ENCODE assay signal across 10 mouse cellular contexts in the genomic region with DNA sequence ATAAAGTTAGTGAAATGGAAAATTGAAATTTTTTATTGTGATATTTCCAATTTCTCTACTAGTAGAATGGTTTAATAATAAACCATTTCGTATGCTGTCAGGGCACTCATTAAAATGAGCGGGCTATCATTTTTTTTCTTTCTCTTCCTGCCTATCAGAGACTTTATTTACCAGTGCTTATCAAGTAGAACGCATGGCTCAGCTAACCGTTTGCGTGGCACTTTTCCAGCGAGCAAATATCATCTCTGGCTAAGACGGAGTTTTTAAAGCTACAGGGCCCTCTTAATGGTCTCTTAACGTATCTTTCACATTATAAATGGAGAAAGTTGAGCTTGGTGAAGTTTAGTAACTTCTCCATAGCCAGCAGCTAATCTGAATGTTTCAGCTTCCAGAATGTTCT. TPM values are rescaled to one million over a fixed set of nuclear protein-coding genes. Genes with fewer than 3 reads are reported as not detected.
DNase-seq lines count a peak whose midpoint lies in the region; ATAC-seq and TF ChIP-seq lines count a peak whose summit lies in the region.
"Had no signal": no experiment of that assay in that cellular context is flagged by ENCODE, and none has a peak within 500 bp of the region (broad histone marks: within the 10 kb centered on the region; RNA-seq: fewer than 3 reads in every experiment).

No protein-coding gene starts in this region.

- no peak overlapping the region for H3K27ac ChIP-seq in forebrain, embryonic 14.5 days (ENCODE audit: low read depth, low read length)
- no peak overlapping the region for H3K27ac ChIP-seq in forebrain, embryonic 11.5 days (ENCODE audit: low read depth, low read length)
- no peak overlapping the region for H3K27ac ChIP-seq in liver, embryonic 14.5 days
- 0 out of 2 replicates have a peak overlapping the region, but pooled peaks have one; percentile 24 for H3K27ac ChIP-seq in intestine, embryonic 16.5 days (ENCODE audit: low read length)

- no peak overlapping the region for H3K4me3 ChIP-seq in forebrain, embryonic 14.5 days (ENCODE audit: low read depth, low read length)
- no peak overlapping the region for H3K4me3 ChIP-seq in forebrain, embryonic 11.5 days (ENCODE audit: low read depth, low read length)
- no peak overlapping the region for H3K4me3 ChIP-seq in liver, embryonic 14.5 days (ENCODE audit: insufficient read depth in 1 of 2, low read depth in 2 of 2, low read length in 2 of 2)
- no peak overlapping the region for H3K4me3 ChIP-seq in intestine, embryonic 16.5 days (ENCODE audit: low read length)

- no peaks in the 10 kb centered on the region for H3K4me1 ChIP-seq in forebrain, embryonic 14.5 days (ENCODE audit: control insufficient read depth, insufficient read depth, low read length)
- H3K4me1 ChIP-seq in forebrain, embryonic 11.5 days (replicated peaks; ENCODE audit: control insufficient read depth, insufficient read depth, low read length) = no peaks in the 10 kb centered on the region
- no peaks in the 10 kb centered on the region for H3K4me1 ChIP-seq in liver, embryonic 14.5 days (replicated peaks; ENCODE audit: control insufficient read depth in 2 of 2, insufficient read depth in 2 of 2, low read length in 1 of 2)
- 0 out of 2 replicates have a peak, but pooled peaks cover 2% of the 10 kb centered on the region for H3K4me1 ChIP-seq in intestine, embryonic 16.5 days (ENCODE audit: control insufficient read depth, insufficient read depth, low read length)

- no peak for TF ChIP-seq CTCF in liver, embryonic 14.5 days (IDR thresholded peaks at IDR 0.05; ENCODE audit: low read depth)

- WGBS in forebrain, embryonic 14.5 days = 78% methylated on average over 8 of the region's 8 CpGs
- WGBS in forebrain, embryonic 11.5 days = 90% methylated on average over 8 of the region's 8 CpGs
- 40% methylated on average over 8 of the region's 8 CpGs for WGBS in liver, embryonic 14.5 days (ENCODE audit: insufficient replicate concordance)
- 16% methylated on average over 8 of the region's 8 CpGs for WGBS in intestine, embryonic 16.5 days

- peak; percentile 27; the same call in 1 of the 2 replicates for TF ChIP-seq EP300 in liver, embryonic 14.5 days (IDR thresholded peaks at IDR 0.05; ENCODE audit: low read depth)

- H3K27me3 ChIP-seq in forebrain, embryonic 14.5 days (replicated peaks; ENCODE audit: control insufficient read depth, insufficient read depth, low read length) = no peaks in the 10 kb centered on the region
- no peaks in the 10 kb centered on the region for H3K27me3 ChIP-seq in forebrain, embryonic 11.5 days (ENCODE audit: control insufficient read depth, insufficient read depth, low read length)
- no peaks in the 10 kb centered on the region for H3K27me3 ChIP-seq in liver, embryonic 14.5 days (ENCODE audit: control insufficient read depth, insufficient read depth, low read length)
- H3K27me3 ChIP-seq in intestine, embryonic 16.5 days (replicated peaks; ENCODE audit: control insufficient read depth, insufficient read depth, low read length) = no peaks in the 10 kb centered on the region

- ATAC-seq in forebrain, embryonic 14.5 days = no peak
- ATAC-seq in forebrain, embryonic 11.5 days (replicated peaks; ENCODE audit: low FRiP score) = no peak
- no peak for ATAC-seq in liver, embryonic 14.5 days (ENCODE audit: insufficient read depth)
- peak; percentile 56 for ATAC-seq in intestine, embryonic 16.5 days
- ATAC-seq in megakaryocyte progenitor cell, adult 5-6 weeks (replicated peaks; ENCODE audit: poor library complexity) = peak; percentile 67

- DNase-seq in forebrain, embryonic 14.5 days (ENCODE audit: low spot score) = peak; percentile 36
- no peak for DNase-seq in forebrain, embryonic 11.5 days (ENCODE audit: low spot score)
- no peak for DNase-seq in liver, embryonic 14.5 days (ENCODE audit: low read depth in 3 of 3, low spot score in 3 of 3)
- no peak for DNase-seq in liver
- no peak for DNase-seq in frontal cortex, postnatal 25 days (ENCODE audit: low spot score in 2 of 2)
- DNase-seq in thymus, postnatal 25 days = no peak
- DNase-seq: cerebellum, adult 2 months; thymus, adult 18-20 months had no signal

- no peak overlapping the region for H3K9ac ChIP-seq in forebrain, embryonic 14.5 days (ENCODE audit: low read length)
- H3K9ac ChIP-seq in forebrain, embryonic 11.5 days (ENCODE audit: low read length) = no peak overlapping the region
- no peak overlapping the region for H3K9ac ChIP-seq in liver, embryonic 14.5 days (replicated peaks)
- no peak overlapping the region for H3K9ac ChIP-seq in intestine, embryonic 16.5 days (ENCODE audit: low read depth, low read length)

- H3K4me2 ChIP-seq in forebrain, embryonic 14.5 days (ENCODE audit: low read length) = no peak overlapping the region
- no peak overlapping the region for H3K4me2 ChIP-seq in forebrain, embryonic 11.5 days (ENCODE audit: low read depth, low read length, severe bottlenecking)
- H3K4me2 ChIP-seq in liver, embryonic 14.5 days (ENCODE audit: low read depth) = no peak overlapping the region
- H3K4me2 ChIP-seq in intestine, embryonic 16.5 days (ENCODE audit: low read depth, low read length) = no peak overlapping the region

- H3K9me3 ChIP-seq in forebrain, embryonic 14.5 days (replicated peaks; ENCODE audit: control insufficient read depth, low read length) = no peaks in the 10 kb centered on the region
- H3K9me3 ChIP-seq in forebrain, embryonic 11.5 days (ENCODE audit: control insufficient read depth, low read length) = no peaks in the 10 kb centered on the region
- H3K9me3 ChIP-seq in liver, embryonic 14.5 days (ENCODE audit: control insufficient read depth, low read length) = no peaks in the 10 kb centered on the region
- no peaks in the 10 kb centered on the region for H3K9me3 ChIP-seq in intestine, embryonic 16.5 days (ENCODE audit: control insufficient read depth, low read length)

- H3K36me3 ChIP-seq in forebrain, embryonic 14.5 days (ENCODE audit: control insufficient read depth, insufficient read depth, low read length) = no peaks in the 10 kb centered on the region
- no peaks in the 10 kb centered on the region for H3K36me3 ChIP-seq in forebrain, embryonic 11.5 days (ENCODE audit: control insufficient read depth, insufficient read depth, low read length)
- H3K36me3 ChIP-seq in liver, embryonic 14.5 days (replicated peaks; ENCODE audit: control insufficient read depth, insufficient read depth, low read depth) = no peaks in the 10 kb centered on the region
- no peaks in the 10 kb centered on the region for H3K36me3 ChIP-seq in intestine, embryonic 16.5 days (ENCODE audit: control insufficient read depth, insufficient read depth, low read length)

RNA-seq across cellular contexts. Expression of gene Rhobtb1, which starts 44.0 kb away (rescaled TPM):
- 11.7 and 12.8 TPM in 2 replicates for polyA plus RNA-seq in forebrain, embryonic 14.5 days (2014; fragmentation: Nextera tagmentation; extraction: Ambion mirVana)
- 13.8 and 15.6 TPM in 2 replicates for polyA plus RNA-seq in forebrain, embryonic 11.5 days (2014; fragmentation: Nextera tagmentation; extraction: Ambion mirVana)
- 2.1 and 2.5 TPM in 2 replicates for polyA plus RNA-seq in liver, embryonic 14.5 days (2012; rRNA removed)
- polyA plus RNA-seq in liver, embryonic 14.5 days (2014; fragmentation: Nextera tagmentation; extraction: Ambion mirVana) = 7.1 and 9.0 TPM in 2 replicates
- 11.3 and 13.5 TPM in 2 replicates for polyA plus RNA-seq in intestine, embryonic 16.5 days (2015; fragmentation: Nextera tagmentation; extraction: Ambion mirVana)
- 1.6 and 1.7 TPM in 2 replicates for total RNA-seq in megakaryocyte progenitor cell, adult 5-6 weeks (2015)
- total RNA-seq in megakaryocyte progenitor cell, adult 5-6 weeks (2017) = 1.7 and 2.0 TPM in 2 replicates

Comparison
In these comparisons a context has a peak if more than half of its experiments do, and no peak if none do; other contexts are left out.
1. ATAC-seq: peak in intestine, embryonic 16.5 days (single experiment) and megakaryocyte progenitor cell, adult 5-6 weeks (single experiment); none in forebrain, embryonic 14.5 days (single experiment), forebrain, embryonic 11.5 days (single experiment) and liver, embryonic 14.5 days (single experiment).